Mouse (Mus musculus) ES-Bruce4 (cell line): Measurements from ENCODE around the gene Dctn3.

Source experiments
- CTCF ChIP-seq: IDR thresholded peaks from one replicate; pipeline ENCODE4 v1.8.1; 2011; ENCODE audit warnings: low read depth, low read length
- EP300 ChIP-seq: IDR thresholded peaks from 2 replicates; pipeline ENCODE4 v1.6.1; 2011; ENCODE audit warnings: low read depth, low read length; ENCODE audit not compliant: insufficient read depth
- POLR2A ChIP-seq: IDR thresholded peaks from one replicate; pipeline ENCODE4 v1.8.1; 2011; ENCODE audit warnings: low read length; ENCODE audit not compliant: insufficient read depth

DNA sequence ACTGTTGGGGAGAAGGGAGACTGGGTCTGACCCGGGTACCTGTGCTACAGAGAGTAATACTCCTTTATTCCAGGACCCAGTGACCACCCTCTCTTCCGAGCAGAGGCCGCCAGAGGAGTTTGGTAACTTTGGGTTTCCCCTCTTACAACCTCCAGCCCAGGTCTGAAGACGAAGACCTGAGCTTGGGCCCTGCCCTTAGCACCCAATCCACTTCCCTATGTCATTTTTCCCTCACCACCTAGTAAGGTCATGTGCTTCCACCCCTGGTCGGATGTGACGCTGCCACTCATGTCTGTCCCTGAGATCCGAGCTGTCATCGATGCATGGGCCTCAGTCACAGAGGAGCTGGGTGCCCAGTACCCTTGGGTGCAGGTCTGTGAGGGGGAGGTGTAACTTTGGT is 33.5 kb upstream of the Dctn3 start:
- TF ChIP-seq CTCF (no peak), POLR2A (no peak), EP300 (no peak)
